Mouse (Mus musculus): ENCODE data around the gene Igsf9. TPM values are rescaled to one million over a fixed set of nuclear protein-coding genes. Genes with fewer than 3 reads are reported as not detected.

Igsf9 gene
- polyA plus RNA-seq, 1 experiment from 2014 or later = 109 TPM

GRCm38 (mm10) chr1:172519644-172520043, 38.1 kb downstream of the Igsf9 start:
- Histone ChIP-seq H3K27ac (ENCODE audit: low read length) (peak overlapping the region; percentile 15; the same call in 1 of the 2 replicates), H3K36me3 (ENCODE audit: control insufficient read depth, insufficient read depth, low read length) (no peaks in the 10 kb centered on the region), H3K4me1 (ENCODE audit: control insufficient read depth, insufficient read depth, low read length) (peaks cover 21% of the 10 kb centered on the region), H3K4me2 (ENCODE audit: low read depth, low read length) (no peak overlapping the region), H3K4me3 (ENCODE audit: low read length) (no peak overlapping the region), H3K9ac (ENCODE audit: low read depth, low read length) (0 out of 2 replicates have a peak overlapping the region, but pooled peaks have one; percentile 14), H3K27me3 (replicated peaks; ENCODE audit: control insufficient read depth, insufficient read depth, low read length) (no peaks in the 10 kb centered on the region), H3K9me3 (ENCODE audit: control insufficient read depth, low read length) (no peaks in the 10 kb centered on the region)
- 53% methylated on average over 6 of the region's 6 CpGs for WGBS
- ATAC-seq = no peak

DNA sequence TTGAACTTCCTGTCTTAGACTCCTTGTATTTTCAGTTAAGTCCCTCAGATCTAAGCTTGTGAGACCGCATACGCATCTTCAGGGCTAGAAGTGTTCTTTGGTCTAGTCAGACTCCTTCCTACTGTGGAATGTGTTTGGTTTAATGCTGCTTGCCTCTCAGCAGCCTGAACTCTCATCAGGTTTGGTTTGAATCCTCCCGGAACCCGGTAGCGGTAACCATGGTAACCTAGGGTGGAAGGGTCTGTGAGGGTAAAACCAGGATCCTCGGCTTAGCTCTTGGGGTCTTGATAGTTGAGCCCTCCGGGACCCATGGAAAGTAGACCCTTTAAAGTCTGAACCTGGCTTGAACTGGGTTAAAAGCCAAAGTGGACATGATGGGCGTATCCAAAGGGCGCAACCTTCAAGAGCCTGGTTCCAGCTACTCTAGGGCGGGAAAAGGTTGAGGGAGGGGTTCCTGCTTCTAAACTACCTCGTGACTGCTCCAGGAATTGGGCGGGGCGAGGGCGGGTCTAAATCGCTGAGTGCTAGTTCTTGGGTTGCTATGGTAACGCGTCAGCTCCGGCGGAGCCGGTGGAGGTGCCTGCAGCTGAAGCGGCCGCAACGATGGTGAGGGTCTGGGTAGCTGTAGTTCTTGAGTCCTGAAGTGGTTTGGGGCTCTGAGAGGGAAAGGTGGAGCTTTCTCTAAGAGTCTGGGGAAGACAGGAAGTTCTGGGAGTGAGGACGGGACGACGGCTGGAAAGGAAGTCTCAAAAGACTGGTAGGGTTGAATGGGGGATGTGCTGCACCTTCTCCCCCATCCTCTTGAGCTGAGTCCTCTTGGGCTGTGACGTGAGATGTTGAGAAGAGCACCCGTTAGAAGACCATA, 39.2 kb downstream of the Igsf9 start, which contains the start of gene Cfap45:
Gene Cfap45, plus strand, starts transcription at position 226 of the 865 bp plus-strand sequence.
- Histone ChIP-seq H3K4me3 (ENCODE audit: low read length) (peak within 1 kb of the TSS; percentile 47), H3K27ac (ENCODE audit: low read length) (peak within 1 kb of the TSS; percentile 15; the same call in 1 of the 2 replicates), H3K4me2 (ENCODE audit: low read depth, low read length) (peak within 1 kb of the TSS; percentile 66), H3K36me3 (ENCODE audit: control insufficient read depth, insufficient read depth, low read length) (no peaks in the 10 kb centered on the region), H3K27me3 (replicated peaks; ENCODE audit: control insufficient read depth, insufficient read depth, low read length) (no peaks in the 10 kb centered on the region), H3K9ac (ENCODE audit: low read depth, low read length) (peak within 1 kb of the TSS; percentile 49), H3K9me3 (ENCODE audit: control insufficient read depth, low read length) (no peaks in the 10 kb centered on the region), H3K4me1 (ENCODE audit: control insufficient read depth, insufficient read depth, low read length) (peaks cover 21% of the 10 kb centered on the region)
- WGBS = 4% methylated on average over 28 of the region's 28 CpGs
- peak; percentile 85 for ATAC-seq

- no peak overlapping the region for H3K4me2 ChIP-seq (ENCODE audit: low read depth, low read length)
- WGBS = 64% methylated on average over 7 of the region's 7 CpGs
- H3K27me3 ChIP-seq (replicated peaks; ENCODE audit: control insufficient read depth, insufficient read depth, low read length) = no peaks in the 10 kb centered on the region
- H3K27ac ChIP-seq (ENCODE audit: low read length) = no peak overlapping the region
- peaks cover 21% of the 10 kb centered on the region for H3K4me1 ChIP-seq (ENCODE audit: control insufficient read depth, insufficient read depth, low read length)
- H3K9me3 ChIP-seq (ENCODE audit: control insufficient read depth, low read length) = no peaks in the 10 kb centered on the region
- H3K9ac ChIP-seq (ENCODE audit: low read depth, low read length) = no peak overlapping the region
- H3K36me3 ChIP-seq (ENCODE audit: control insufficient read depth, insufficient read depth, low read length) = no peaks in the 10 kb centered on the region
- H3K4me3 ChIP-seq (ENCODE audit: low read length) = no peak overlapping the region
- no peak for ATAC-seq
Observed at GRCm38 (mm10) chr1:172522524-172522923, 40.9 kb downstream of the Igsf9 start.

DNA sequence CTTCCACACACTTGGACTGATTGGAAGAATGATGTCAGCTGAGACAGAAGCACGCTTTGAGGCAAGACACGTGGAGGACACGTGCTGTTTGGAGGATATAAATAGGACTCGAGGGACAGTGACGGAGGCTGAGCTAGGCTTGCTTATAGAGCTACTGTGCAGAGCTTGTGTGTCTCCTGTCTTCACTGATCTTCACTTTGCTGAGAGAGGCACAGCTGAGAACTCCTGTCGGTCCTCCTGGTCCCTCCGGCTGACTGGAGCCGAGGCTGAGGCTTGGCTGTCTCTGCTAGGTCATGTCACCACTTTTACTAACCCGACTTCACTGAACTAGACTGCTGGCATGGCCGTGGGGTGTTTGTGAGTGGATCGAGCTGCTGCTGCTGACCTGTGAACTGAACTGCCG, 42.1 kb downstream of the Igsf9 start:
- no peak overlapping the region for H3K27ac ChIP-seq (ENCODE audit: low read length)
- no peaks in the 10 kb centered on the region for H3K27me3 ChIP-seq (replicated peaks; ENCODE audit: control insufficient read depth, insufficient read depth, low read length)
- H3K36me3 ChIP-seq (ENCODE audit: control insufficient read depth, insufficient read depth, low read length) = no peaks in the 10 kb centered on the region
- H3K9me3 ChIP-seq (ENCODE audit: control insufficient read depth, low read length) = no peaks in the 10 kb centered on the region
- H3K4me1 ChIP-seq (ENCODE audit: control insufficient read depth, insufficient read depth, low read length) = peaks cover 21% of the 10 kb centered on the region
- no peak overlapping the region for H3K9ac ChIP-seq (ENCODE audit: low read depth, low read length)
- H3K4me3 ChIP-seq (ENCODE audit: low read length) = no peak overlapping the region
- no peak overlapping the region for H3K4me2 ChIP-seq (ENCODE audit: low read depth, low read length)
- no peak for ATAC-seq
- 63% methylated on average over 12 of the region's 12 CpGs for WGBS

DNA sequence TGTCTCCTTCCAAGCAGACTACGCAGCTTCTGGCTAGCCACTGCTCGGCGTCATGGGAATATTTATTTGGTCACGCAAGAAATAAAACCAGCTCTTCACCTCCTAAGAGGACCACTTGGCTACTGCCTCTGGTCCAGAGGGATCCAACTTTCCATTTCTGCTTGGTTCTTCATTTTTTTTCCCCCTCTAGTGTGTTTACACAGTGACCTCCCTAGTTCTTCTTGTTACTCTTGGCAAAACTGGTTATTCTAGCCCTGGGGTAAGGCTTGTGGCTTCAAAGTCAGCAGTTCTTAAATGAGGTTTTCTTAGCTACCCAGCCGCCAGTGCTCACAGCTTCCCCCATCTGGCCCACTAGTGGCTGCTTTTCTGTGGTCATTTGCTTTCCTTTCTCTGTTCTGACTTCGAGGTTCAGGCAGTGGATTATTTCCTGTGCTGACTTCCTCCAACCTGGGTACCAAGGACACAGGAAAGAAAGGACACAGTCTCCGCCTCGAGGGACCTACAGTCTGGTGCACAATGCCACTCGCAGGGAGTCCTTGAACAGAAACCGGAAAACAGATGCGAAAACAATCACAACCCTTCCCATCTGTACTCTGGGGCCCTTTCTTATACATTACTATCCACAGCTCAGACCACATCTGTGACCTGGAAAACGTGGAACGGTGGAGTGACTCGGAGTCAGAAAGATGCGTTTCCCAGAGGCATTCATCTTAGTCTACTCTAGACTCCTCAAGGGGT, 43.6 kb downstream of the Igsf9 start:
- no peaks in the 10 kb centered on the region for H3K9me3 ChIP-seq (ENCODE audit: control insufficient read depth, low read length)
- H3K9ac ChIP-seq (ENCODE audit: low read depth, low read length) = peak overlapping the region; percentile 30
- peak; percentile 26 for ATAC-seq
- 35% methylated on average over 15 of the region's 15 CpGs for WGBS
- peaks cover 16% of the 10 kb centered on the region for H3K4me1 ChIP-seq (ENCODE audit: control insufficient read depth, insufficient read depth, low read length)
- H3K4me3 ChIP-seq (ENCODE audit: low read length) = no peak overlapping the region
- H3K27ac ChIP-seq (ENCODE audit: low read length) = peak overlapping the region; percentile 68; the same call in 1 of the 2 replicates
- peak overlapping the region; percentile 30; the same call in 1 of the 2 replicates for H3K4me2 ChIP-seq (ENCODE audit: low read depth, low read length)
- H3K36me3 ChIP-seq (ENCODE audit: control insufficient read depth, insufficient read depth, low read length) = no peaks in the 10 kb centered on the region
- H3K27me3 ChIP-seq (replicated peaks; ENCODE audit: control insufficient read depth, insufficient read depth, low read length) = no peaks in the 10 kb centered on the region

DNA sequence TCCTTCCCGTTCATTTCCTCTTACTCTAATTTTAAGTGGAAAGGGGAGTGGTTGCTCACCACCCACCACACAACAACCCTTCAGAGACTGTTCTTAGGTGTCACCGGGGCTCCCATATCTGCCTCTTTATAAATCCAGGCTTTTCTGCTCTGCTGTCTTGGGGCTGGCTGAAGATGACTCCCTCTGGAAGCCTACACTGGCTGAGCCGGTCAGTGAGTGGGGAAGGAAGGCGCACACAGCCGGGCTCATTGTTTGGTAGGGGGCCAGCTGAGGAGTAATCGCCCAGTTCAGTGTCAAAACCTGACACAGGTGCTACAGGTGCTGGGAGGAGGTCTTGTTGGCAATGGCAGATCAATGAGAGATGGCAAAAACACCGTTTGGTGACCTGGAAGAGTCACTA, 44.4 kb downstream of the Igsf9 start:
- H3K36me3 ChIP-seq (ENCODE audit: control insufficient read depth, insufficient read depth, low read length) = no peaks in the 10 kb centered on the region
- peaks cover 15% of the 10 kb centered on the region for H3K4me1 ChIP-seq (ENCODE audit: control insufficient read depth, insufficient read depth, low read length)
- no peaks in the 10 kb centered on the region for H3K9me3 ChIP-seq (ENCODE audit: control insufficient read depth, low read length)
- no peak overlapping the region for H3K4me3 ChIP-seq (ENCODE audit: low read length)
- H3K4me2 ChIP-seq (ENCODE audit: low read depth, low read length) = no peak overlapping the region
- H3K27ac ChIP-seq (ENCODE audit: low read length) = peak overlapping the region; percentile 33; the same call in 1 of the 2 replicates
- H3K27me3 ChIP-seq (replicated peaks; ENCODE audit: control insufficient read depth, insufficient read depth, low read length) = no peaks in the 10 kb centered on the region
- no peak overlapping the region for H3K9ac ChIP-seq (ENCODE audit: low read depth, low read length)
- WGBS = 66% methylated on average over 7 of the region's 7 CpGs
- ATAC-seq = no peak

DNA sequence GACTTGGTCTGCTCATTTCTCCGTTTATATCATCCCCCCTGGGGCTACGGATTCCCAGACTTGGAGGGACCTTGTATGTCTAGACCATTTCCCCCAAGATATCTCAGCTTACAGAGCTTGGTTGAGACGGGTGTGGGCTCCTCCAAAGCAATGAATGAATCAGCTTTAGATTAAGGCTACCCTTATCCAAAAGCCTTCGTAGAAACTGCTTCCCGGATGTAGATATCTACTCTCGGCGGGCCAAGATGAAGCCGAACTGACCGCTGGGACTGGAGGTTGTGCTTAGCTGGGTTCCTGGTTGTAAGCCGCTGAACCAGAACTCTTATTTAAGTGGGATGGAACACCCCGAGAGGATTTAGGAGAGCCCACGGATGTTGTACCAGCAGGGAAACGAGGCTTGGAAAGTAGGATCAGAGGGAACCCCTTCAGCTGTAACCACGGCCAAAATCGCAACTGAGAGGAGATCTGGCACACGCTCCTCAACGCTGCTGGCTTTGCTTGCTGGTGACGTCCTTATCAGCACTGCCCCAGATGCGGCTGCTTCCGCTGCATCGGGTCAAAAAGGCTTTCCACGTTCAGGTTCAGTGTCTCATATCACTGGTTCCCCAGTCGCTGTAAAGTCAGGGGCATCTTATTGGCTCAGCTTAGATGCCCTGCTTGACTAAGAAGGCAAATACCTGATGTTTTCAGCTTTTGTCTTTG, 44.9 kb downstream of the Igsf9 start:
- Histone ChIP-seq H3K4me2 (ENCODE audit: low read depth, low read length) (no peak overlapping the region), H3K9ac (ENCODE audit: low read depth, low read length) (no peak overlapping the region), H3K27me3 (replicated peaks; ENCODE audit: control insufficient read depth, insufficient read depth, low read length) (no peaks in the 10 kb centered on the region), H3K9me3 (ENCODE audit: control insufficient read depth, low read length) (no peaks in the 10 kb centered on the region), H3K4me3 (ENCODE audit: low read length) (no peak overlapping the region), H3K4me1 (ENCODE audit: control insufficient read depth, insufficient read depth, low read length) (peaks cover 12% of the 10 kb centered on the region), H3K36me3 (ENCODE audit: control insufficient read depth, insufficient read depth, low read length) (no peaks in the 10 kb centered on the region), H3K27ac (ENCODE audit: low read length) (no peak overlapping the region)
- no peak for ATAC-seq
- 64% methylated on average over 23 of the region's 23 CpGs for whole genome bisulfite sequencing

- H3K9me3 ChIP-seq (ENCODE audit: control insufficient read depth, low read length) = no peaks in the 10 kb centered on the region
- no peak overlapping the region for H3K9ac ChIP-seq (ENCODE audit: low read depth, low read length)
- WGBS = 95% methylated on average over 10 of the region's 10 CpGs
- H3K27me3 ChIP-seq (replicated peaks; ENCODE audit: control insufficient read depth, insufficient read depth, low read length) = no peaks in the 10 kb centered on the region
- no peak overlapping the region for H3K4me3 ChIP-seq (ENCODE audit: low read length)
- ATAC-seq = no peak
- peaks cover 12% of the 10 kb centered on the region for H3K4me1 ChIP-seq (ENCODE audit: control insufficient read depth, insufficient read depth, low read length)
- no peak overlapping the region for H3K4me2 ChIP-seq (ENCODE audit: low read depth, low read length)
- H3K36me3 ChIP-seq (ENCODE audit: control insufficient read depth, insufficient read depth, low read length) = no peaks in the 10 kb centered on the region
- no peak overlapping the region for H3K27ac ChIP-seq (ENCODE audit: low read length)
Observed at GRCm38 (mm10) chr1:172527431-172527830, 45.8 kb downstream of the Igsf9 start.

- no peaks in the 10 kb centered on the region for H3K27me3 ChIP-seq (replicated peaks; ENCODE audit: control insufficient read depth, insufficient read depth, low read length)
- no peak overlapping the region for H3K4me3 ChIP-seq (ENCODE audit: low read length)
- H3K4me1 ChIP-seq (ENCODE audit: control insufficient read depth, insufficient read depth, low read length) = peaks cover 17% of the 10 kb centered on the region
- H3K36me3 ChIP-seq (ENCODE audit: control insufficient read depth, insufficient read depth, low read length) = no peaks in the 10 kb centered on the region
- no peak overlapping the region for H3K4me2 ChIP-seq (ENCODE audit: low read depth, low read length)
- no peaks in the 10 kb centered on the region for H3K9me3 ChIP-seq (ENCODE audit: control insufficient read depth, low read length)
- 5% methylated on average over 7 of the region's 7 CpGs for WGBS
- peak; percentile 72 for ATAC-seq
- H3K27ac ChIP-seq (ENCODE audit: low read length) = no peak overlapping the region
- no peak overlapping the region for H3K9ac ChIP-seq (ENCODE audit: low read depth, low read length)
Observed at GRCm38 (mm10) chr1:172528701-172529100, 47.1 kb downstream of the Igsf9 start.

Data from intestine, embryonic 16.5 days (tissue).